Mouse (Mus musculus) MEL (cell line): ENCODE results near the gene Zfp949.

ENCODE experiments used
- CTCF ChIP-seq, 3 experiments: IDR thresholded peaks in 2 of 3; conservative IDR thresholded peaks in 1 of 3; 2 replicates each; pipeline ENCODE4 v1.5.1; 2011 to 2012; ENCODE audit warnings: low read length in 3 of 3, low read depth in 2 of 3, mild to moderate bottlenecking in 2 of 3, improper control_type of control experiment in 1 of 3, inconsistent platforms in 1 of 3, mixed read lengths in 1 of 3, moderate library complexity in 1 of 3; ENCODE audit not compliant: control insufficient read depth in 1 of 3, insufficient read depth in 1 of 3, poor library complexity in 1 of 3, severe bottlenecking in 1 of 3
- ETS1 ChIP-seq: IDR thresholded peaks from 2 replicates; pipeline ENCODE4 v1.6.1; 2012; ENCODE audit warnings: low read depth, mild to moderate bottlenecking, inconsistent platforms, low read length, improper control_type of control experiment, moderate library complexity

- TF ChIP-seq CTCF (IDR thresholded peaks at IDR 0.05 in 2 of 3, conservative IDR thresholded peaks at IDR 0.05 in 1 of 3; ENCODE audit: control insufficient read depth in 1 of 3, insufficient read depth in 1 of 3, low read depth in 2 of 3, low read length in 3 of 3, poor library complexity in 1 of 3, severe bottlenecking in 1 of 3) (no peak), ETS1 (no peak)
These were observed 25.8 kb upstream of the Zfp949 start for GRCm38 (mm10) chr9:88521961-88522568.
